Mouse (Mus musculus): Measurements from ENCODE around the gene Plce1.
"Not testable (repeated sequence)": the region's sequence is repeated elsewhere in the genome, so short reads cannot be mapped to it uniquely, and the experiment has no call there.

Gene Plce1

DNA sequence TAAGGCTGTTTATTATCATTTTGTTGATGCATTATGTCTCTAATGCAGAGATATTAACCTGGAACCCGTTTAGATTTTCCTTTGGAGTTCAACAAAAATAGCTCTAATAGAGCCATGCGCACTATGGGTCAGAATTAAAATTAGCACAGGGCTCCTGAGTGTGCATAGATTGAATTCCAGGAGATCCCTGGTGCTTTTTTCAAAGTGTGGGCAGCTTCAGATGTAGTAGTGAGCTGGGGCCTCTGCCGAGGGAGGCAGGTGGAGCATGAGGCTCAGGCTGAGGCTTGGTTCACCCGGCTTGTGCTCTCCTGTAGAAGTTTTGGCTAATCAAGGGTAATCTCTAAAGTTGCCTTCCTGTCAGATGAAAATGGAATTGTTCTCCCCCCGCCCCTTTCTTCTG, 17.3 kb downstream of the Plce1 start:
- no peak for DNase-seq (ENCODE audit: low read depth)

DNA sequence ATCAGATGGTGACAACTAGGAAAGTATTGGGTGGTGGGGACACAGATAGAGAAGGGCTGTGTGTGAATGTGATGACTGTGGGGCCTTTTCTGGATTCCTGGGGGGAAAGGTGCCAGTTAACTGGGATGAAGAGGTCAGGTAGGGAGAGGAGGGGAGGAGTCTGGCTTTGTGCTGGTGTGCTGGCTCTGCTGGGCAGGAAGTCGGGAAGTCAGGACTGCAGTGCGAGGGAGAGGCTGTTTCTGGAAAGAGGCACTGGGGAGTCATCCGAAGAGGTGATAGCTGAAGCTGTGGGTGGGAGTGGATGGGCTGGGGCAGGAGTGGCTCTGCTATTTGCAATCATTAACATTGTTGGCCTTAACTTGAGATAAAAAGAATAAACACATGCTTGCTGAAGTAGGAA, 23.7 kb downstream of the Plce1 start:
- no peak for DNase-seq (ENCODE audit: low read depth)

DNA sequence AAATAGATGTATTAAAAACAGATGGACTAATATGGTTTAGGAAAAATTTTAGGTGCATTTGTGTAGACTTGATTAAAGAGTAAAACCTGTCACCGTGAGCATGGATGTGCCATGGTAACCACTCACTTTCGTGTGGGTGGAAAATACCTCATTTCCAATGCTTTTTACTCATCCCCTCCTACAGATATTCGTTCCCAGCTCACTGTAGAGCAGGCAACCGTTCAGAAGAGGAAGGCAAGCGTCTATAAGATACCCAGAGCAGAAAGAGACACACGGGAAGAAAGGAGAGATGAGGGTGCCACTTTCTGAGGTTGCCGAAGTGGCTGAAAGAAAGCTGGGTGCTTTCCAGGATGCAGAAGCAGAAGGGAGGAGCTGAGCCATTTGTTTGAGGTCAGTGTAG, 25.2 kb downstream of the Plce1 start:
- no peak for DNase-seq (ENCODE audit: low read depth)

DNA sequence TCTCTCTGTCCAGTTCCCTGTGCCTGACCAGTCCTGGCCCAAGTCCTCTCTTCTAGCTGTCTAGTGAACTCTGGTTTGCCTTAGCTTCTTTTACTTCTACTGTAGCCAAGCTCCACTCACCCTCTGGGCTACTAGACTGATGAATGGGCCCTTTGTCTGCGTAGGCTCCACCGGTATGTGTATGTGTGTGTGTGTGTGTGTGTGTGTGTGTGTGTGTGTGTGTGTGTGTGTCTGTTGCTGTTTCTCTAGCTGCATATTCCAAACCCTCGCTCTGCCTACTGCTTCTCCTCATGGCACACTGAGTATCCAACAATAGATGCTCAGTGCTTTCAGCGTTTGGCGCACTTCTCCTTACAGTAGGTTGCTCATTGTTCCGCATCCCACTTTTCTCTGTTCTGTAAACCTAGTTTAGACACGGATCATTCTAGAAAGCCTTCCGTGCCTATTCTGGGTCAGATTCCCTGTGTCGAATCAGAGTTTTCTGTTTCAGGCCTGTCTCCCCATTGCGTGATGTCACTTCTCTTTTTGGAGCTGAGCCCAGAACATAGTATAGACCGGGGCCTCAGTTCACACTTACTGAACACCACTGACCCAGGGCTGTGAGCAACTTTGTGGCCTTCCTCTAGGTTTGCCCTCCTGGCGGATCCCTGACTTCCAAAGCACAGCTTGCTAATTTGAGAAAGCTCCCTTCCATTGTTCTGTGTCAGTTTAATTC, 26.5 kb downstream of the Plce1 start:
- peak; percentile 14 for DNase-seq (ENCODE audit: low read depth)

DNA sequence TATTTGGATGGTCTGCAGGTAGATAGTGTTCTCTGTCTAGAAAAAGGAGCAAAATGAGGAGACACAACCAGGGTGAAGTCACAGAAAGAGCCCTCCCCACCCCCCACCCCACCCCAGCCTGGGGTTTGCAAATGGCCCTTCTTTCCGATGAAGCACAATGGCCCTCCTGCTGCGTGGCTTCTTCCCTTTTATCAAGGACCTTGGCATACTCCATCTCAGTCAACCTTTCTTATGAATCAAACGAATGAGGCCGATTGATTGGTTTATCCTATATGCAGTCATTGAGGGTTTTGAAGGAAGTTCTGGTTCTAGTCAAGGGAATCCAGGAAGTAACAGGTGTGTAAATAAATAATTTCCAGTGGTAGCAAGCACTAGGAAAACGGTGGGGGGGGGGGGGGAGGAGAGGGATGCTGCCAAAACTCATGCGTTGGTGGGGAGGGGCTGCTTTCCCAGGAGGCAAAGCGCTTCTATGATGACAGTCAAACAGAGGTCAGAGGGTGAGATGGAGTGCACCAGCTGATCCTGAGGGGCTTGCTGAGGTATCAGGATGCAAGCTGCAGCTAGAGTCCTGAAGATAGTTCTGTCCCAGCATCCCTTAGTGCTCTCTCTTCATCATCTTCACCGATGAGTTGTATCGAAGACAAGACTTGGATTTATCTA, 27.2 kb downstream of the Plce1 start:
- DNase-seq (ENCODE audit: low read depth) = no peak

DNA sequence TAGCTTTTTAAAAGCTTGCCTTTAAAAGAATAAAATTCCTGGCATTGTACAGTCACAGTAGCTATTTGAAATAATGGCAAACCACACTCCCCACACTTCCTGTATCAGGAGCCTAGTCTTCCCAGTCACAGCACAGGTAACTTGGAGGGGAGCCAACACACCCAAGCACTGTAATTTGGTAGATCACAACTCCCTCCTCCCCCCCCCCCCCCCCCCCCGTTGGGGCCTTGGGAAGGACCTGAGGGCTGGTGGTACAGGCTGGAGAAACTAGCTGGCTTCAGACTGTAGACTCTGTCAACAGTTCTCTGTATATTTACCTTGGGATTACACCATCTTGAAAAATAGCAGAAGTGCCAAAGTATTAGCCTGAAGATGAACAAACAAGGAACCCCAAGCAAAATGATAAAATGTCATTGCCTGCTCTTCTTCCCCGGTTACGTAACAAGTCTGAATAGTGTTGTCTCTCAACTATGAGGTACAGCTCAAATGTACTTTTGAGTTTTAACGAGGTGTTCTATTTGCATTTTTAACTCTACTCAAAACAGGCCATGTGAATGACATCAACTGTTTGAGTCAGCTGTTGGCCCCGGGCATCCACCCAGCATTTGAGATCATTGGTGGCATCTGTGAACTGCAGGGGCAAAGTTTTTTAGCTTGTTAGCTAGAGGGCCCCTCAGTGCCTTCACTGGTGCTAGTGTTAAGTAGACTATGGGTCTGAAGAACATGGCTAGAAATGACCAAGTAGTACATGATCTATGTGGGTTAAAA, 33.7 kb downstream of the Plce1 start:
- no peak for DNase-seq (ENCODE audit: low read depth)

DNA sequence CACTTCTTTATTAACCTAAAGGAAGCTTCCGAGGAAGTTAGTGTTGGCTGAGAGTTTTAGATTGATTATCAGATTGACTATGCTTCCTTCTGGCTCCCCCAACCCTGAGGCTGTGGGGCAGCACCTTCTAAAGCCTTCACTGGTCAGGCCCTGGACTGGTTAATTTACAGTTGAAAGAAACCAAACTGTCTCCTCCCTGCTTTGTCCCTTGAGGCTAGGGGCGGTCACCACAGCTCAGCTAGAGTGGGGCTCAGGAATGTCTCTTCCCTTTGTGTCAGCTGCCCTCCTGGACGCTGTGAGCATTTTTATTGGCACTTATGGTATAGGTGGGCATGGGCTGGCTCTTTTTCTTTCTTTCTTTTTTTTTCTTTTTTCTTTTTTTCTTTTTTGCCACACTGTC, 45.9 kb downstream of the Plce1 start:
- DNase-seq (ENCODE audit: low read depth) = no peak

DNA sequence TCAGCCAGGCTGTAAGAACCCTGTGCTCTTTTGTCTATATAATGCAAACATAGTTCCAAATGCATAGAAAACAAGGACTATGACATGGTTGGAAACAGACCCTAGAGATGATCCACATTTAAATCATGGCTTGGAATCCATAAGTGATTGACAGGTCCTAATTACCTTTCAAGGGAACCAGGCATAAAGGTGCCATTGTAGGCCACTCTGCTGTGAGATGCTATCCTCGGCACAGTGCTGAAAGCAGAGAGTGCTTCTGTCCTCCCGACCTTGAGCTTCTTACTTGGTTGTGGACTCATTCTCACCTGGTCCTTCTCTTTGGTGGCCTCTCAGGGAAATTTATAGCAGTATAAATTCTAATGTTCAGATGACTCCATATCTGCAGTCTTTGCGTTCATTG, 46.6 kb downstream of the Plce1 start:
- no peak for DNase-seq (ENCODE audit: low read depth)

DNA sequence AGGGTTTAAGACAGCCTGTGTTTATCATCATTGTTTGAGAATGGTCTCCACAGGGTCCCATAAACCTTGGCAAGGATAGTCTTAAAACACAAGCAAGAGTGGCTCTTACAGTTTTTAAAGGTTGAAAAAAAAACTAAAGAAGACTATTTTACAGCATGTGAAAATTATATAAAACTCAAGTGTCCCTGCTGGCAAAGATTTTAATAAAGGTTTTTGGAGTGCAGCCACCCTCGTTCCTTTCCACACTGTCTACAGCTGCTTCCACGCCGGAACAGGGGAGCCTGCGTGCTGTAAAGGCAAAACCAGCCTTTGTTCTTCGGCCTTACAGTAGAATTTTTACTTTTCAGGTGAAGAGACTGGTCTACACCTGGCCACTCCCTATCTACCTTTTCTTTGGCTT, 52.3 kb downstream of the Plce1 start:
- DNase-seq (ENCODE audit: low read depth) = no peak

DNA sequence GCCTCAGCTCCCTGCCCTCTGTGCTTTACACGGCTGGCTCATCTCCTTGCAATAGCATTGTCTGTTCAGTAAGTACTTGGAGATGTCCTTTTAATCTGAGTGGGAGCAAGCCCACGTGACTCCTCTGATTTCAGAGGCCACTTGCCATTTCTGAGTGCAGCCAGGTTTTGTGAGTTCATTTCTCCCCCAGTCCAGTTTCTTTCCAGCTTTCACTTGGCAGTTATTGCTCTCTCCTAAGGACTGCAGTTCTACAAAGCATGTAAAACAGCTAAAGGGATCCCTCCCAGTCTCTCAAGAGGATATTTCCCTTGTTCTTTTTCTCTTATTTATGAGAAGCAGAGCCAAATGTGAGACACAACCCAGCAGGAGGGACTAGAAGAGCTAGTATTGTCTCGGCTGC, 58.4 kb downstream of the Plce1 start:
- DNase-seq (ENCODE audit: low read depth) = no peak

DNA sequence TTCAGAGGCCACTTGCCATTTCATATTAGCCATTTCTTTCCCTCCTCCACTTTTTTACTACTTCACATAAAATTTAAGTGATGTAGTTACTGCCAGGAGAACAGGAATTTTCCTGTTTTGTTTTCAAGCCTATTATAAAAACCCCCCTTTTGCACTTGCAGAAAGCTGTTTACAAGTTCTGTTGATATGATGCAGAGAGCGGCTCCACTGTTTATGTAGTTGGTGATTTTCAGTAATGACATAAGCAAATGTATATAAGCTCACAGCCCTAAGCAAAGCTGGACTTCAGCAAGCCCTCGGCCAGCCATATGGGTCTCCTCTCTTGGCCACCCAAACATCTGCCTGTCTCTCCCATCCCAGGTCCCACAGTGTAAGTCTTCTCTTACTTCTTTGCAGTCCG, 59.6 kb downstream of the Plce1 start:
- no peak for DNase-seq (ENCODE audit: low read depth)

DNA sequence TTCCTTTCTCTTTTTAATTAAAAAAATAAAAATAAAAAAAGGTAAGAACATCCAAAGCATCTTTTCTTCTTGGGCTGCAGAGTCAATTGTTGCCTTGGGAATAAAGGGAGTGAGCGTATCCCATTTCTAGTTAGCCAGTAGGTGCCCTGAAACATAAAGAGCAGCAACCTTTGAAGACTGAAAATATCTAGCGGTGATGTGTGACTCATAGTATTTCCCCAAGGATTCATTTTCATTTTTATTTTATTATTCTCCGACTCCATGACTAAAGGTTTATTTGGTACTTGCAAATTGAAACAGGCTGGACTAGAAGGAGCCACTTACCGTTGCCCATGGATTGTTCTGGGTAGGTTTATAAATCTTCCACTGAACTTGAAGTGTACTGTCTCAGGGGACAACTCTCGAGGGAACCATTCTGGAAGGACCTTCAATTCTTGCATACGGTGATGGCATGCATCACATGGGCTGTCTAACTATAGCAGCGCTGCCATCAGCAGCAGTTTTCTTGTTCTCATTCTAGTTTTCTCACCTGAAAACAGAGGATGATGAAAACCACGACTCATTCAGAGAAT, 68.7 kb downstream of the Plce1 start:
- DNase-seq (ENCODE audit: low read depth) = peak; percentile 44

DNA sequence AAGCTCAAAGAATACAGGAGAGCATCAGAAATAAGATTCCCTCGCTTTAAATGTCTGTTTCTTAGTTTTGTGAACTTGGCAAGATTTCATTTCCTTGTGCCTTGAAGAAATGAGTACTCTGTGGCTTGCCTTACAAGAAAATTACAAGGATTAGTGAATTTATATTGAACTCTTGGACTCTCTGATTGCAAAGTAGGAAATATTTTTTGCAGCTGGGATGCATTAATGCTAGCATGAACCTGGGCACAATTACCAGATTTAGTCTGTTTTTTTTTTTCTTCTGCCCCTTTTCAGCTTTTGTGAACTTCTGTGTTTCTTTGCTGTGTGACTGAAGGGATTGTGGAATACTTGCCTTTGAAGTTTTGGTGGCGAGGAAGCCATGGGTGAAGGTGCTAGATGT, 72.6 kb downstream of the Plce1 start:
- no peak for DNase-seq (ENCODE audit: low read depth)

DNA sequence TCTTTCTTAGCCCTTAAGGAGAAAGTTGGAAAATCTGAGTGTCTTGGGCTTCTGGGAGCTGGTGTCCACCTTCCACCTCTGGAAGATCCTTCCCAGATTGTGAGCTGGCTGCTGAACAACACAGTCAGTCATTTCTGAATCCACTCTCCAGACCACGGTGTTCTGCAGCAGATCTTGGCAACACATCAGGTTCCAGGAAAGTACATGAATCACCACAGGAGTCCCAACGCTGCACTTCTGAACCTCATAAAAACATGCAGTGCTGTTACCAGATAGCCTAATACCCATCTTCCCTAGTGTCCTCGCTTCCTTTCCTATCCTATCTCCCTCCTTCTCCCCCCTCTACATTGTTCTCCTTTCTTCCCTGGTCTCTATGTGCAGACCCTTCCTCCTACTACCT, 74.5 kb downstream of the Plce1 start:
- peak; percentile 56 for DNase-seq (ENCODE audit: low read depth)

DNA sequence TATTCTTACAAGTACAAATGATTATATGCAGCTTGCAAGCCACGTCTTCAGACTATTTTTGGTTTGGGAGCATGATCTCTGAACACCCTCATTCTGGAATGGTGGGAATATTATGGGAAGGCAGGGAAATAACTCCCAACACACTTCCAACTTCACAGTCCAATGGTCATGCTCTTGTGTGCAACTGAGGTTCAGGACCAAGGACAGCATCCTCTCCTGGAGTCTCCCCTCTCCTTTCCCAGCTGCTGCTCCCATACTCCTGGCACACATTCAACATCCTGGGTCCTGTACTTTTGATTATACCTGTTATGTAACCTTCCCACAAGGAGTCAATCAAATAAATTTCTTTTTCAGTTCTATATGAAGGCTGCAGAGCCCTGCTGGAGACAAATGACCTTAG, 77.9 kb downstream of the Plce1 start:
- peak; percentile 78 for DNase-seq (ENCODE audit: low read depth)

DNA sequence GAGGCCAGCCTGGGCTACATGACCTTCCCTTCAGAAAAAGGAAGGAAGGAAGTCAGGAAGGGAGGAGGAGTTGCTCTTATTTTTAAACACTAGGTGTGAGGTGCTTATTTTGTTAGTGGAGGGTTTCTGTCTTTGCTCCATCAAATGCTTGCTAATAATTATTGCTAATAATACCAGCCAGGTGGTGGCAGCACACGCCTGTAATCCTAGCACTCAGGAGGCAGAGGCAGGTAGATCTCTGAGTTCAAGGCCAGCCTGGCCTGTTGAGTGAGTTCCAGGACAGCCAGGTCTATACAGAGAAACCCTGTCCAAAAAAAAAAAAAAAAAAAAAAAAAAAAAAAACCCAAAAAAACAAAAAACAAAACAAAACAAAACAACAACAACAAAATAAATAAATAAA, 81.0 kb downstream of the Plce1 start:
- not testable (repeated sequence) for DNase-seq (ENCODE audit: low read depth)

DNA sequence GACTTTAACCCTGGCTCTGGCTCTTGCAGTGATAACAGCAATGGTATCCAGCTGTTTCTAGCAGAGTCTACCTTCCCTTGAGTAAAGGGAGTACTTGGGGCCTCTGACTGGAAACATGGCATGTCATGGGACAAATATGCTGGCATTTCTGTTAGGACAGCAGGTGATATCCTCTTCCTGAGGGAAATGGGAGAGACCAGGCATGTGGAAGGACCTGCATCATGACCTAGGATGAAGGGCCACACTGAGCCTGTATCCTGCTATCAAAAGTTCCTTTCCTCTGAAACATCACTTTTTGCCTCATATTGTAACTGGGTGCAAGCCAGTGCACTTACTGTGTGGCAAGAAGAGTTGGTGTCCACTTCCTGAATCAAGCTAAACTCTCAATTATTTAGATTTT, 85.2 kb downstream of the Plce1 start:
- DNase-seq (ENCODE audit: low read depth) = no peak

DNA sequence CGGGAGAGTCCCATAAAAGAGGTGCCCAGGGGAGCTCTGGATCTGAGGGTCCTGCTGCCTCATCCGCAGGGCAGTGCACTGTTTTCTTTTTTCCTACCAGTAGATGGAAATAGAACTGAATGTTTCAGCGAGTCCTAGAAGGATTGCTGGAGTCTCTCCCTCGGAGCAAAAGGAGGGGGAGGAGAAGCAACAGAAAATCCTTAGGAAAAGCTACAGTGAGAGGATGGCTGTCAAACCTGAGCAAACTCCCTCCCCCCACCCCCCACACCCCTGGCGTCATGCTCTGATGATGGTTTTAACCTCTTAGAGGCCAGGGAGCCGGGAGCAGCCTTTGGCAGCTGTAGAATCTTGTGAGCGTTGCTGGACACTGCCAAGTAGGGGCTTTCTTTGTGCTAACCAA, 85.8 kb downstream of the Plce1 start:
- DNase-seq (ENCODE audit: low read depth) = peak; percentile 20

DNA sequence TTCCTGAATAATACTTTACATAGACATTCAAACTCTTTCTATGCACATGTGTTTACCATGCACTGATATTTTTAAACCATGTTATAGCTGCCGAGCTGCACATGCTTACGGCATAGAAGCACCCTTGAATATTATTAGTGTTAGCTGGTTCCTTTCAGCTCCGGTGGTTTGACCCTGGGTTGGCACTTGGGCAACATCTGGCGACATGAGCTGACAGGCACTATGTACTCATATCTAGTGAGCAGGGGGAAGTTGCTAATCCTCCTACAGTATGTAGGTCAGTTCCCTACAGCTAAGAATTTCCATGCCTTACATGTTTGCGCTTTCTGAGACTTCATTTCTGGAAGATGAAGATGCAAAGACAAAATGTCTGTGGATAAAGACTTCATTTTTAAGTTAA, 86.4 kb downstream of the Plce1 start:
- peak; percentile 10 for DNase-seq (ENCODE audit: low read depth)

DNA sequence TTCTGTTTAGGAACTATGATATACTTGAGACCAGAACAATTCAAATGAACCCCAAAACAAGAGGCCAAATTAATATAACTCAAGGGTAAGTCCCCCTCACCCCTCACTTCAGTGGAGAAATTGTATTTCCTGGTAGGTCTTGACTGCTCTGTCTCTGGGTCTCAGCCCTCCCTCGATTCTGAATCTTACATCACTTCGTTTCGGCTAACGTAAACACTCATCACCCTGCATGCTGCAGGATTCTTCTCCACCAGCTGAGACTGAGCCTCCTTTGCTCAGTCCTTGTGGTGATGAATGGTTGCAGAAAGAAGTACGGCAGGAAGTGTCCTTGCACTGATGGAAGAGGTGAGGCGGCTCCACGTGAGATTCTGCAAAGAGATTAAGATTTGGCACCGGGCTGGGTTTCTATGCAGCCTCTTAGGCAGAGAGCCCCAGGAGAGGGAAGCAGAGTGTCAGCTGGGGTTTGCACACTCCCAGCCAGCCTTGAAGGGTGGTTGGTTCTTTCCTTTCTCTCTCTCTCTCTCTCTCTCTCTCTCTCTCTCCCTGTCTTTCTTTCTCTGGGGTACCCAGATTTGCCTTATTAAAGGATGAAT, 97.7 kb downstream of the Plce1 start:
- DNase-seq (ENCODE audit: low read depth) = no peak

DNA sequence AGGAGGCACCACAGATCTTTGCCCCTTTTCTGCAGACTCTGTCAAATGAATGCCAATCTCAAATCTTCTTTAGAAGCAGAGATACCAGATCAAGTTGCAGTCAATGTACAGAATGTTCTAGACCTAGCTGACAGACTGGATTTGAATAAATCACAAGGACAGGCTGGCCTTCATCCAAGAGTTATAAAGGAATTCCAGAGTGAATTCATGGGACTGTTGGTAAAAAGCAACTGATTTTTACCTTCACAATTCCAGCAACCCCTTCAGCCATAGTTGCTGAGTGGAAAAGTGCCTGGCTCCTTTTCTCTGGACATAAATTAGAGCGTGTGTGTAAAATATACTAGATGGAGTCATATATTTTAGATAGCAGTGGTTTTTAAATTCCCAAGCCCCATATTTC, 102.0 kb downstream of the Plce1 start:
- peak; percentile 41 for DNase-seq (ENCODE audit: low read depth)

DNA sequence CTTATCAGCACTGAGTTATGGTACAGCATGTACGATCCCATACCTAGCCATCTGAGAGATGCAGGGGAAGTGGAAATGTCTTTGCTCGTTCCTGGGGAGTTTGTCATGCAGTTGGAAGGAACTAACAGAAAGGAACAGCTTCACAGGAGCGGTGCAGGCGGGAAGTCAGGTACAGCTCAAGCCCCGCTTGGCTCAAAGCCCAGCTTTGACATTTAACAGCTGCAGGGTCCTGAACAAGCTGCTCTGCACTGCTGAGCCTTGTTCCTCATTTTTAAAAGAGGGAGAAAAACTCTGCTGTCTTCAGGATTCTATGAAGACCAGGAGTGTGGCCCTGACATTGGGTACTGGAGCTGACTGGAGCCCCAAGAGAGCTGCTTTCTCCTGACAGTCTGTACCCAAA, 106.7 kb downstream of the Plce1 start:
- DNase-seq (ENCODE audit: low read depth) = peak; percentile 22

DNA sequence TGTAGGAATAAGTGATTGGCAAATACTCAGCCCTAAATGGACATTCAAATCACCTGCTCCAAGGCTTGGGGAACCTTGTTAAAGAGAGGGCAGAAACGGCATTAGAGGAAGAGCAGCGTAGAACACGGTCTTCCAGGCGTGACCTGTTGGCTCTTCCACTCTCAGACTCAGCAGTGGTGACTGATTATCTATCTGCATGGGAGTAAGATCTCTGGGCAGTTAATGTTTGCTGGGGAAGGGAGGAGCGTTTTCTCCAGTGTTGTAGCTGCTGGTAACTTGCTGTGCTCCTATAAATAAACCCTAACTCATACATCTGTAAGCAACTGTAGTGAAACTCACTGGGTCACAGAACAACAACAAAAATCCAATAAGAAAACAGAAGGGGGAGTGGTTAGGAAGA, 108.6 kb downstream of the Plce1 start:
- no peak for DNase-seq (ENCODE audit: low read depth)

All from NIH3T3 (cell line).